Mouse (Mus musculus) erythroblast, embryonic 14.5 days (primary cell): Measurements from ENCODE around the gene Angptl6.

ENCODE experiments used
- GATA1 ChIP-seq: IDR thresholded peaks from 2 replicates; pipeline ENCODE4 v1.6.1; 2012; ENCODE audit warnings: low read length, inconsistent platforms, mixed read lengths
- TAL1 ChIP-seq: IDR thresholded peaks from 3 replicates; pipeline ENCODE4 v1.6.1; 2012; ENCODE audit warnings: low read length, inconsistent platforms, mixed read lengths

GRCm38 (mm10) chr9:20893069-20893468 is 13.5 kb upstream of the Angptl6 start:
- no peak for TF ChIP-seq GATA1
- no peak for TF ChIP-seq TAL1
